Mouse (Mus musculus) spleen, postnatal 14 days (tissue): ENCODE measurements around the gene Gm5431.
"Not testable (repeated sequence)": the region's sequence is repeated elsewhere in the genome, so short reads cannot be mapped to it uniquely, and the experiment has no call there.

Source experiments
- DNase-seq, 2 experiments: peaks; one replicate each; pipeline ENCODE4 v3.0.0; 2021 to 2022; ENCODE audit warnings: low spot score in 2 of 2

The Gm5431 gene

DNA sequence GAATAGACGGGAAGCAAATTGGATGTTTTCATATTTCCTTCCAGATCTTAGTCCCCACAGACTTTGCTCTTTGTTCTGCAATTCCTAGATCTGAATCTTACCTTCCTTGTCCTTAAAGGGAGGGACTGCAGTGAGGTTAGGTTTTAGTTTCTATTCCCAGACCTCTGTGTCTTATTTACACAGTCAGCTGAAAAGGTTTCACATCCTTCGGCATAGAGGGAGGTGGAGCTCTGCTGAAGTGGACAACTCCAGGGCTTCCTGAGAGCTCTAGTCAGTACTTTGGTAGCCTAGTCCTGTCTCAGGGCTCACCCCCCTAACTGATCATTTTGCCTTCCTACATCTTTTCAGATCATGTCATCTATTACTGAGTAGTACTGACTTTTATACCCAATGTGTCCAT, at the start of gene Gm5431:
Gene Gm5431, minus strand, starts transcription at position 194 of the 400 bp plus-strand sequence.
- peak in 1 of 2 experiments; percentile 1 for DNase-seq

DNA sequence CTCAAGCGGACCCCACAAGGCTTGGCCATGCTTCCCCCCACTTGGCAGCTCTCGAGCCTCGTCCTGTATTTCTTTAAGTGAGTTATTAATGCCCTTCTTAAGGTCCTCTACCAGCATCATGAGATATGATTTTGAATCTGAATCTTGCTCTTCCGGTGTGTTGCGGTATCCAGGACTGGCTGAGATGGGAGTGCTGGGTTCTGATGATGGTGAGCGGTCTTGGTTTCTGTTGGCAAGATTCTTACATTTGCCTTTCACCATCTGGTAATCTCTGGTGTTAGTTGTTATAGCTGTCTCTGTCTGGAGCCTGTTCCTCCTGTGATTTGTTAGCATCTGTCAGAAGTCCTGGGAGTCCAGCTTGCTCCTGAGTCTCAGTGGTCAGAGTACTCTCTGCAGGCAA, 44.1 kb upstream of the Gm5431 start, which contains the start of gene Psme2b:
Gene Psme2b, minus strand, starts transcription at position 101 of the 400 bp plus-strand sequence.
- not testable (repeated sequence) for DNase-seq

DNA sequence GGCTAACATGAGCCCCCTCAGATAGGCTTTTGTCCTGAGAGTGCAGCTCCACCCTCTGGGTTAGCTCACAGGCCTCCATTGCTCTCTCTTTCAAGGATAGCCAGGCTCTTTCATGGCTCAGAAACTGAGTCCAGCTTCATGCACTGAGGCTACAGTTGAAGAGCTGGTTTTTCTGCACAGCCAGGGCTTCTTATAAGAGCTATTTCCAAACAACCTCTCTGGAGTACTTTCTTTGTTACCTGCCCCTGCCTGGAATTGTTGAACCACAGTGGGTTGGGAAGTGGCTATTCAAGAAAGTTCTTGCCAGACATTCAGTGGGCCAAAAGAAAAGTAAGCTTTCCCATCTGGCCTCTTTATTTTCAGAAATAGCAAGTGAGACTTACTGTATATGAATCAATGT, 37.3 kb upstream of the Gm5431 start:
- DNase-seq: not testable (repeated sequence)

DNA sequence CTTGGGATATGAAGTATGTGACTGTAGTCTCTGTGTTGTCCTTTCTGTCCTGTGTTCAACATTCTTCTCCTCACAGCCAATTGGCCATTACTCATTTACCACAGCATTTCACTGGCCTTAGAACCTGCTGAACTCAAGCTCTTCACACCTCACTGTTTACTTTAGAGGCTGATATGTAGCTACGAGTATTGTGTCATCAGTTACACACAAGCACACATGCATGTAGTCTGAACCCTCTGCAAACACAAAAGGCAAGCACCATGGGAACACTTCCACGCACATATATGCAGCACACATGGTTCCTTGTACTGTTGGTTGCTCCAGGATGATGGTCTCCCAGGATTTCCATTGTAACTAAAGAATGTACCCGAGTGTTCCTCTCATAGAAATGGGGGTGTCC, 33.3 kb upstream of the Gm5431 start:
- not testable (repeated sequence) for DNase-seq

DNA sequence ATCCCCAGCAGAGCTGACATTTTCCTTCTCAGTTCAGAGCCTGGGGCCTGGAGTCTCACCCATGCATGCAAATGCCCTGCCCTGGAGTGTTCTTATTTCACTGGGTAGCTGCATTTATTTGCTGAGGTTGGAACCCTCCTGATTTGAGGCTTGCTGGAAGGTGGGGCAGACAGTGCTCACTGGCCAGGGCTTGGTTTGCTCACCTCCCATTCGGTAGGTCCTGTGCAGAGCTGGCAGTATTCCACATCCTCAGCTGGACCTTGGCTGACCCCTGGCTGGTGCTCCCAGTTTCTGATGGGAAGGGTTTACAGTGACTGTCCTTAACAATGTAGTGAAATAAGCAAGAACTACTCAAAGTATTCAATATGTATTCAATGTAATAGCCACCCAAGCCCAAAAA, 31.9 kb upstream of the Gm5431 start:
- not testable (repeated sequence) for DNase-seq

DNA sequence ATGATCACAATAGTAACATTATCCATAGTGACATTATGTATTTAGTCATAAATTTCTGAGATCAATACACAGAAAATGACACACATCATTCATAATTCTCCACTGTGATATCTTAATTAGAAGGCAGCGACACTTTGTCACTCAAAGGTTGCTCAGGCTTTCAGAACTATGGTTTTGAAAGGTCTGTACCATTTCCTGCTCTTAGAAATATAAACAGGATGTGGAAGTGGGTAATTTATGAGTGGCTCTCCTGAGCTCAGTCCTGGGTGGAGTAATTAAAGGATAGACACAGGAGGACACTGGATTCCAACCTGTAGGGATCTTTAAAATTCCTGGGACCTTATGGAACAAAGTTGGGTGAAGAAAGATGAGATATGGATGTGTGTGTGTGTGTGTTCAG, 31.4 kb upstream of the Gm5431 start:
- DNase-seq: not testable (repeated sequence)

DNA sequence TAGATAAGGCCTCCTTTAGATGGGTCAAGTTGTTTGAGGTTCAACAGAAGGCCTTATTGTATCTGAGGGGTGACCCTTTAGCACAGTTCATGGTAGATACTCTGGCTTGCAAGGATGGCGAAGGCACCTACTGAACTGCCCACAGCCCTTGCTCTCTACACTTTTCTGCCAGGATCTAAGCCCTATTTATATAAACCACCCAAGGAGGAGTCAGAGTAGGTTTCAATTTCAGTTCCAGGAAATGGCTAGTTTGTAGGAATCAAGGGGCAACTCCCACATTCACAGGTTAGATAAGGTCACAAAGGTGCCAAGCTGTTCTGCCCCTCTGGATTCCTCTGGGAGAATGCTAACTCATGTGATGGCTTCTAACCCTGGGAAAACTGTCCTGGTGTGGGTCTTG, 26.1 kb upstream of the Gm5431 start:
- not testable (repeated sequence) for DNase-seq

DNA sequence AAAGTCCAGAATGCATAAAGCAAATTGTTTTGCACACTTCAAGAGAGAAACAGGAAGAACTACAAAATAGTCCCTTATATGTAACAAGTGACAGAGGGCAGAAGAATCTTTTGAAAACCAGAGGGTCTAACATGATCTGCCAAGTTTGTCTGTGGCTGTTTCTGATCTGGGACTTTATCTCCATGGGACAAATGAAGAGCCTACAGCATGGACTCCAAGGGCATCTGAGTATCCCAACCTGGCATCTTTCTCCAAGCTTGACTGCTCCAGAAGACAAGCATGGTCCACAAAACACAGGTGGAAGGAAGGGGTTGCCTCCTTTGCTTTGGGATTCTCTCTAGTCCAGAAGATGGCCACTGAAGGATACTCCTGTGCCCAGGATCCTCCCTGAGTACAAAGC, 24.4 kb upstream of the Gm5431 start:
- DNase-seq: not testable (repeated sequence)

DNA sequence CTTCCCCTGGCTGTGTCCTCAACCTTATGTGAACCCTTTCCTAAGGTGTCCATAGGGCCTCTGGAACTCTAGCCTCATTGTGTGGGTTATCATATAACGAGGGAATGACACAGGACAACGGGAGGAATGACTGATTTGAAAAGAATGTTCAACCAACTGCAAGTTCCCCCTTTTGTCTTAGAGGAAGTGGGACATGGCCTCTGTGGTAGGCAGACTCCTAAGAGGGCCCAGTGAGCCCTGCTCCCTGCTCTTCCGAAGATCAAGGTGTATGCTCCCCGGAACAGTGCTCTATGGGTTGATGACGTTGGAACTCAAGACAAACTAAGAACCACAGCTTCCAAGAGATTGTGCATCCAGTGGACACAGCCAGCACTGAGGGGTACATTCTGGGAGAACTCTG, 21.8 kb upstream of the Gm5431 start:
- DNase-seq: not testable (repeated sequence)

DNA sequence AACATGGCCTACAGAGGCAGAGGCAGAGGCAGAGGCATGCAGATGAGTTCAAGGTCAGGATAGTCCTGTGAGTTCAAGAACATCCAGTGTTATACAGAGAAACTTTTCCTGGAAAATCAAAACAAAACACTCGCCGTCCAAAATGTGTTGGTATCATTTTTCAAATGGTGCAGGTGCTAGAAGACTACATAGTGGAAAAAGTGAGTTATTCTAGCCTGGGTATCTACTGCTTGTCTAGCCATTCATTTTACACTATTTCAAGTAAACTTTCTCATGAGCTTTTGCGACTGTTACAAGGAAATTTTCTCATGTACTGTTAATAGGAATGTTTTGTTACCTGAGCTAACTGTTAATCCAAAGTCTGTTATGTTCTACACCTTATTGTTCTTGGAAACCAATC, 16.4 kb upstream of the Gm5431 start:
- DNase-seq: no peak

DNA sequence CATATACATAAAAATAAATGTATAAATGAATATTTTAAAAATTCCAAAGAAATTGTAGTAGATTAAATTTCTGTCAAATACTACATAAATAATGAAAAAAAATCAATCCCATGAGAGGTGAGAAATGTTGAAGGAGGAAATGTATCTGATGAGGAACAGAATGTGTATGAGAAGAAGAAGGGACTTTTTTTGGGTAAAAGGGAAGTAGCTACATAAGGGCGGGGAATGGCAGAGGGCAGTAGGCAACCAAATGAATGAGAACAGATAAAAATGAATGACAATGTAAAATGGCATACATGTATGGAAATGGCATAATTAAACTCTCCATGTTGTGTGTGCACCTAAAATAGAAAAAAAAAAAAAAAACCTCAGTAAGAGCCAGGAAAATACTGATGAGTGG, 11.6 kb upstream of the Gm5431 start:
- no peak for DNase-seq

DNA sequence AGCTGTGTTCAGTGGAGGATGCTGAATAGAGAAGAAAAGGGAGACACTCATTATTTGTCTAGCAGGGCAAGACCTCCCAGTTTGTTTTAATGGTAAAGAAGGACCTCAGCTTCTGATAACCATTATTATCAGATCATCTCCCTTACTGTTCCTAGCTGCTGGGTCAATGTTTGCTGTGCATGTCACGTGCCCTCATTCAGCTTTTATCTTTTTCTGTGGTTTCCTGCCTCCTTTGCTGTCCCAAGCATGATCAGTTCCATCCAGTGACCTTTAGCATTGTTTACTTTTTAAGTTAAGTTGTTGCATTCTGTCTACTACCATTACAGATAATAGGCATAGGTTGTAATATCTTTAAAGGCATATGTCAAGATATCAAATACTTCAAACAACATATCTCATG, 6.4 kb upstream of the Gm5431 start:
- DNase-seq: no peak

DNA sequence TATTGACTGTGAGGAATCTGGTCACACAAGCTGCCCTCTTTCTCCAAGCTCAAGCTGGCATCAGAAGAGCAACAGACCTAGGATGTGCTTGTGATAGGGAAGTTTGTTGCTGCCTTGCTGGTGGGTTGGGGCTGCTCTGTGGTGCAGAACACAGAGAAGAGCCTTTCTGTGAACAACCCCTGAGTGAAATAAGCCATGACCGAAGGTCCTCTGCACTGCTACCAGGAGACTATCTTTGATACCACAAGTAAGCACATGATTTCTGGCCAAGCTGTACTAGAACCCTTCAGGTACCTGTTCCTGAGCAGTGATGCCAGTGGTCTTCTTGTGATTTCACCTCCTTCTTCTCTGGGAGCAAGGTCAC, 465 bp downstream of the Gm5431 start:
- peak in 1 of 2 experiments; percentile 1 for DNase-seq

DNA sequence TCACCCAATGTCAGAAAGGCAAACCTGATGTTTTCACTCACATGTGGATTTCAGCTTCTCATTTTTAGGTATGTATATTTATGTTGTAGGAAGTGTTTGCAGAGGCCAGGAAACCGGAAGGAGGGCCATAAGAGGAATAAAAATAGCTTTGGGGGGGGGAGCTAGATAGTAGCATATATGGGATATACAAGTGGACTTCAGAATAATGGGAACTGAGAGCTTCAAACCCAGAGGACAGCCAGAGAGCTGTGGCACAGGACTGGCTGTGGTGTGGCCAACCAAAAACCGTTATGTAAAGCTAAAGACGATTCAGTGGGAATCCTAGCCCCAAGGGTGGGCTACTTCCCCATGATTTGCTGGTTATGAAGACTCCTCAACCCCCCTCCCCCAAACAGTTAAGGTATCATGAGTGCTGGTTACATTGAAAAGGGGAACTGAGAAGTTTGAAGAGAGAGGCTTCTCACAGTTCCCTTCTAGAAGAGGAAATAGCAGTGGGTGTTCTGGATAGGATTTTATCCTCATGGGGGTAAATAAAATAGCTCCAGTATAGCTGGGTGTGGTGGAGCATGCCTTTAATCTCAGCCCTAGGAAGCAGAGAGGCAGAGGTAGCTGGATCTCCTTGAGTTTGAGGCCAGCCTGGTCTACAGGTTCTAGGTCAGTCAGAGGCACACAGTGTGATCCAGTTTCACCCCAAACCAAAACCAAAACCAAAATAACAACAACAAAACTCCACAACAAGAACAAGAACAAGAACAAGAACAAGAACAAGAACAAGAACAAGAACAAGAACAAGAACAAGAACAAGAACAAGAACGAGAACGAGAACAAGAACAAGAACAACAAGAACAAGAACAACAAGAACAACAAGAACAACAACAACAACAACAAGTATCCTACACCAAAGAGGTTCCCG, 1.1 kb downstream of the Gm5431 start:
- peak in 1 of 2 experiments; percentile 3 for DNase-seq

DNA sequence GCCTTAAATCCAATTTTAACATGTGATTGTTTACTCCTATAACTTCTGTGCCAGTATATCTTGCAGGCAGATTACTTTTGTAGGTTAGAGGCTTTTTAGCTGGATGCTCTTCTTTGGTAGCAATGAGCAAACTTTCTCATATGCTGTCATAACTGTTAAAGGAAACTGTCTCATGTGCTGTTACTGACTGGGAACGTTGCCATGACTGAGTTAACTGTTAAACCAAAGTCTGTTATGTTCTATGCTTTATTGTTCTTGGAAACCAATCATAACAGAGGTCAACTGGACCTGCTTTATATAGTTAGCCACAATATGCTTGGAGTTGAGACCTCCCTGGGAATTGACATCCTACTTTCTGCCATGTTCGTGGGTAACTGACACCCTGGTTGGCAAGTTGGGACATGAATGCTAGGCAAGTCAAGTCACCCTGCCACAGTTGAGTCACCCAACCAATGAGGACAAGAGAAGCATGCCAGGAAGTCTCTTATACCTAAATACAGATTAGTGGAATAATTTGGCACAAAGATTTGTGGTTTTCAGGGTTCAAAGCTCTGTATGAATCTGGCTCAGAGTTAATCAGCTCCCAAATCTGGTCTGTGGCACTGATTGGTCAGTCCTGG, 3.1 kb downstream of the Gm5431 start:
- no peak for DNase-seq

DNA sequence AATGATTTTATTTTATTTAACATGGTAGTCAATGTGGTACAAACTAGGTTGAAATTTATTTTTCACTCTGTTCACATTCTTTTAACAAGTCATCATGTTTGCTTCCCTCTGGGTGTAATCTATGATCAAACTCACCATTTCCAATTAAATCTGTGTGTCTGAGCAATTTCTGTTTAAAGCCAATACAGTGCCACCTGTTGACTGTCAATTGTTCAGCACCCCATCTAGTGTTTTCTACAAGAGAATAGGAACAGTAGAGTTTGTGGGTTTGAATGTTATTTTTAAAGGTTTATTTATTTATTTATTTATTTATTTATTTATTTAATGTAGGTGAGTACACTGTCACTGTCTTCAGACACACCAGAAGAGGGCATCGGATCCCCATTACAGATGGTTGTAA, 25.3 kb downstream of the Gm5431 start:
- DNase-seq: no peak

DNA sequence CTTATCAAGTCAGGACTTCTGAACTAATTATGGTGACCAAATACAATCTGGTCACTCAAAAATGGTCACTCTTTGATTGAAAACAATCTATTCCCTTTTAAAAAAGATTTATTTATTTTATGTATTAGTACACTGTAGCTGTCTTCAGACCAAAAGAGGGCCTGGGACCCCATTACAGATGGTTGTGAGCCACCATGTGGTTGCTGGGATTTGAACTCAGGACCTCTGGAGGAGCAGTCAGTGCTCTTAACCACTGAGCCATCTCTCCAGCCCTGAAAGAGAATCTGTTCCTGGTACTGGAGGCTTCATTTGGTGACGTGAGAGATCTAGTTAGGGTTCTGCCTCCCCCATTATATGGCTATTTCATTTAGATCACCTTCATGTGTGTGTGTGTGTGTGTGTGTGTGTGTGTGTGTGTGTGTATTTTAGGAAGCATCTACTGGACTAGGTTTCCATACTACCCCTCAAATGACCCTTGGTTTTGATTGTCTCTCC, 26.6 kb downstream of the Gm5431 start:
- not testable (repeated sequence) for DNase-seq

DNA sequence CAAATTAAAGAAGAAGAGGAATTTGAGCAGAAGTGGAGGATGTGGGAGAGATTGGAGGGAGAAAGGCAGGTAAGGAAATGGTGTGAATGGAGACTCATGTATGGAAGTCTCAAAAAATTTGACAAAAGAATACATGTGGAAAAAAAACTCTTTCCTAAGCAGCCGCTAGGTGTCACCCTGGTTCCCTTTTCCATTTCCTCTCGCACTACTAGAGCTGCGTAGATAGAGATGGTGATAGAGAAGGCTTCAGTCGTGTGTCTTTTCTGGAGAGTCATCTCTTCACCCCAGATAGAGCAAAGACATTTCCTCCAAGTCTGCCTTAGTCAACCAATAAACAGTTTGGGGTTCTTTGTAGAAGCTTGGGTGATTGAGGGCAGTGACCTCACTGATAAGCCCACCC, 27.5 kb downstream of the Gm5431 start:
- peak in 1 of 2 experiments; percentile 55 for DNase-seq

DNA sequence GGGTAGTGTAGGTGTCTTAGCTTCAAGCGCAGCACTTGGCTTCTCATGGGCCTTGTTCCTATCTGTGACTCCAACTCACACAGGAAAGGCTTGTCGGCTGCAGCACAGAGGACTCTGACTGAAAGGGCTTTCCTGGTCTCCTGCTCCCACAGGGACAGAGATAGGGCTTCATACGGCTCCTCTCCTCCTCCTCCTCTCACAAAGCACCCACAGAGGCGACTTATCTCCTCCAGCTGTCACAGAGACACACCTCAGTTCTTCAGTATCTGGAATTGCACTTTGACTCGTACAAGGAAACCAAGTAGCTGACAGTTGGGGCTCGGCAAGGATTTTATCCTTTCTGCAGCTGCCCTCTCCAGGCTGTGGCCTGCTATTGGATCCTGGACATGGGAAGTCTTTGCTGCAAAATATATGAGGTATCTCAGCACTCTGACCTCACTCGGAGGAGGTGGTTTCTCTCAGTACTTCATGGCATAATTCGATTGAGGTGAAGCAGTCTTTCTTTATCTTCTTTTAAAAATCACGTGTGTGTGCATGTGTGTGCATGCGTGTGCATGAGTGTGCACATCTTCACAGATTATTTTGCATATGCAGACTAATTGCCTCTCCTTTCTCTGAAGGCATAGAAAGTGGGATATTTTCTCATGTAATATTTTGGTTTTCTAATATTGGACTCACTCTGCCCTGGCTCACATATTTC, 28.3 kb downstream of the Gm5431 start:
- no peak for DNase-seq

DNA sequence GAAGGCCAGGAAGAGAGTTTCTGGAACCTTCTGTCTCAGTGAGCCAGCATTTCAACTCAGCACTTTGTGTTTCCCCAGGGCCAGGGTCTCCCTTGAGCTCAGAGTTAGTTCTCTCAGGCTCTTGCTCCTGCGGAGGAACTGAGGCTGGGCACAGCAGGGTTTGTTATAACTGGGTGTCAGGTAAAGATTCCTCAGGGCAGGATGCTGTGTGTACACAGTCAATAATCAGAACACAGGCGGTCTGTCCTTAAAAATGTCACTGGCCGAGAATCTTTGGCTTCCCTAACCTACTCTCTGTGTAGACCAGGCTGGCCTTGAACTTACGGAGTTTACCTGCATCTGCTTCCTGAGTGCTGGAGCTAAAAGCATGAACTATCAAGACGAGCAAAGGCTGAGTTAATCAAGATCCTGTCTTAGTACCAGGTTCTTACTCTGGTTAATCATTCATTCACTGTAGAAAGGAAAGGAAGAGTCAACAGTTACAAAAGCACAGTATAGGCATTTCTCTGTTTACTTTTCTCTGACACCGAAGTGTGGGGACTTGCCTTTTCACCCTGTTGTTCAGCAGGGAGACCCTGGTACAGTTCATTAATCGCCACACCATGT, 29.2 kb downstream of the Gm5431 start:
- DNase-seq: no peak

DNA sequence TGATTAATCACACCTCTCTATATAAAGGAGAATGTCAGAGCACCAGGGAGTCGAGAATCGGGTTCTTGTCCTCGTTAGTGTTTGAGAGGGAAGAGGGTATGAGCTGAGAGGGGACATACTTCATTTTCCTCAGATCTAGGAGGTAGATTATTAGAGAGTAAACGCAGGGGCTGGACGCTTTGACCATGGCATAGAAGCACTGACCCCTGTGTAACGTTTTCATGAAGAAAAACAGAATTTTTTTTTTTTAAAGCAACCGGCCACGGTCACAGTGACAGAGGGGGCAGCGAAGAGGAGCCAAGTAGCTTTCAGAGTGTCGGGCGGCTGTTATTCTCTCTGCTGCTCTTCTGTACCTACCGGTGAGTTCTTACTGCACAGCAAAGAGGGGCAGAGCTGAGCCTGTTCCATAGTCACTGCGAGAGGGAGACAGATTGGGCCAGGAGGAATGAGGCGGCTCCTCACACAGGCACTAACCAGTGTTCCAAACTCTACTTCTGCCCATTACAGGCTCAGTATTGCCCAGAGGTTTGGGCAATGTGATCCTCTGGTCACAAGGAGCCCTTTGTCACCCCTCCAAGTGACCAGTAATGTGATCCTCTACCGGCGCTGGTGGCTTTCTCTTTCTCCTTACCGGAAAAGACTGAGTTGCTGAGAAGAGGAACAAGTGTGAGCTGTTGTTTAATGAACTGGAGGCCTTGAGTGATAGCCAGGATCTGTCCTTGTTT, 30.0 kb downstream of the Gm5431 start:
- DNase-seq: peak in 1 of 2 experiments; percentile 19
